Mouse (Mus musculus) layer of hippocampus, postnatal 25 days (tissue): Measurements from ENCODE around the gene Olfr5. TPM values are rescaled to one million over a fixed set of nuclear protein-coding genes. Genes with fewer than 3 reads are reported as not detected.
"Not testable (repeated sequence)": the region's sequence is repeated elsewhere in the genome, so short reads cannot be mapped to it uniquely, and the experiment has no call there.

Experiments used
- DNase-seq, 2 experiments: peaks; one replicate each; pipeline ENCODE4 v3.0.0; 2022; ENCODE audit warnings: mixed read lengths in 2 of 2, low spot score in 1 of 2; ENCODE audit errors: extremely low spot score in 1 of 2
- total RNA-seq, 2 experiments: library from RNA; stranded (reverse); gene quantifications; 2 replicates each; pipeline ENCODE4 v1.2.3; 2021

Olfr5 gene
- not detected for total RNA-seq

DNA sequence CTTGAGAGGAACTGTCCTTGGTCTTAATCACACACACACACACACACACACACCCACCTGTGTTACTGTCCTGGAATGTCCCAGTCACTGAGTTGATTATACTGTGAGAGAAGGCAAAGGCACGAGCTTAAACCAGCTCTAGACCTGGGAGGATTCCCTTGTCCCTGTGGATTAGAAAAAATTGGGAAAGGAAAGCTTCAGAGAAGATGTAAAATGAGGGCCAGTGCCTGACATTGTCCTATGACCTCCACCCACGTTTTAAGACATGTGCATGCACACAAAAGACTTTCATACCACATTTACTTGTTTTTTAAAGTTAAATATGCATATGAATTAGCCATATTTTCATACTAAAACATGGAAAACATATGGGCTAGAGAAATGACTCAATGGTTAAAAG, at the start of gene Olfr5:
TSS of gene Olfr5 (minus strand) at position 101 of the 400 bp plus-strand sequence.
- no peak for DNase-seq

DNA sequence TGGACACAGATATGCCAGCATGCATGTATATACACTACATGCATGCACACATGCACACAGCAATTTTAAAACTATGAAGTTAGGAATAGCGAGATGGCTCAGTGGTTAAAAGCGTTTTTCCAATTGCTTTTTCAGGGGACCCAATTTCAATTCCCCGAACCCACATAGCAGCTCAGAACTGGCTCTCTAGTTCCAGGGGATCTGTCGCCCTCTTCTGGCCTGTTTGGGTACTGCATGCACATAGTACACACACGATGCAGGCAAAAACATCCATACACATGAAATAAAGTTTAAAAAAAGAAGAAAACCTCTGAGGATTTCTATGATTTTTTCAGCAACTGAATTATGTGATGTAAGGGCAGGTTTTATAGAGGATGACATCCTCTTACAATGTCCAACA, 39.4 kb upstream of the Olfr5 start:
- DNase-seq = peak in 1 of 2 experiments; percentile 13

DNA sequence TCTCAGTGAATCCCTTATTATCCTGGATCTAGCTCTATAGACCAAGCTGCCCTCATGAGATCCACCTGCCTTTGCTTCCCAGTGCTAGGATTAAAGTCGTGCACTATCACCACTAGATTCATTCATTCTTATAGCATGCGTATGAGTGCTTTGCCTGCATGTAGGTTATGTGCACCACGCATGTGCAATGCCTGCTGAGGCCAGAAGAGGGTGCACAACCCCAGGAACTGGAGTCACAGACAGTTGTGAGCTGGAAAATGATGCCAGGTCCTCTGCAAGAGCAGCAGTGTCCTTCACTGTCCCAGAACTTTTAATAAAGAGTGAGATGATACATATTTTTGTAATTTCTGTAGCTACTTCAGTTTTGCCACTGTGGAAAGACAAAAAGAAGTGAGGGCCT, 38.3 kb upstream of the Olfr5 start:
- DNase-seq = no peak

DNA sequence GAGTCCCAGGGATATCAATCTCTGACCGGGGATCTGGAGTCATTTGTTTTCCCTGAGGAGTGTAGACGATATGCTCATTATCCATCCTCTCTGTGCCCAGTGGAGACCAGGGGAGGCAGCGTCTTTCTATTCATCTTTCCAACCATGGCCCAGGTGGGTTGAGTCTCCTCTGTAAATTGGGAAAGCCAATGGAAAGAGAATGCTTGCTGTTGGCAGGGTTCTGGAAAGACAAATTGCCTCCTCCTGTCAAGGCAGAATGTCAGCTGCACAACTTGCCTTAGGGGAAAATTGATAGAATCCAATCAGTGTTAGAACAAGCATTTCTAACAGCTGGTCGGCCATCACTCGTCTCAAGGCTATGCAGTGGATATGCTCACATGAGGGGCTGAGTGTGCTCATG, 36.1 kb upstream of the Olfr5 start, which contains the start of gene Olfr1349:
TSS of gene Olfr1349 (minus strand) at position 101 of the 400 bp plus-strand sequence.
- DNase-seq = no peak

DNA sequence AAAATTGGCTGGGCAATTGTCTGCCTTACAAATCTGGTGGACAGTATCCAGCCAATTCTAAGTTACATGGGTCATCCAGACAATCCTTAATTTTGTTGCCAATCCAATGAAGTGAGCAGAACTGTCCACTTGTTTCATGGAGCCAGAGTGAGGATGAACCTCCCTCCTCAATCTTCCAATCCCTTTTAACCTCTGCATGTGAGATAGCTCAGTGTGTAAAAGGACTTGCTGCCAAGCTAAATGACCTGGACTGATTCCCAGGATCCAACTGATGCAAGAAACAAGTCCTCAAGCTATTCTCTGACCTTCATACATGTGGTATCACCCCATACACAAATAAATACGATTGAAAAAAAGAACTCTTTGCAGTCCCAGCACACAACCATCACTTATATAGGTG, 34.9 kb upstream of the Olfr5 start:
- DNase-seq = no peak

DNA sequence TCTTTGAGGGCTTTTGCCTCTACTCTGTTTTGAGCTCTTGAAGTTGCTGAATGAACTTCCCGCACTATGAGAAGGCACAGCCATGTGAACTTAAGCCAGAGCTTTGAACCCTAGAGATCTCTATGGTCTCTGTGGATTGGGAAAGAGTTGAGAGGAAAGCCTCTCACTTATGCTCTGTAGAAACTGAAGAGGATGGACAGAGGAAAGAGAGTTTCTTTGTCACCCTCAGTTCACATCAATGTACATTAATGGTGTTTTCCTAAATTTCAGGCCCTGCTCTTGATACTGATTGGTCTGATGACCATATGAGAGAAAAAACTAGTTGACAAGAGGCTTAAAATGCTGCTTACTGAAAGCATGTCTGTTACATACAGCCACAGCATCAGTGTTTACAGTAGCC, 21.9 kb upstream of the Olfr5 start, which contains the start of gene Olfr1348:
TSS of gene Olfr1348 (minus strand) at position 101 of the 400 bp plus-strand sequence.
- no peak for DNase-seq

DNA sequence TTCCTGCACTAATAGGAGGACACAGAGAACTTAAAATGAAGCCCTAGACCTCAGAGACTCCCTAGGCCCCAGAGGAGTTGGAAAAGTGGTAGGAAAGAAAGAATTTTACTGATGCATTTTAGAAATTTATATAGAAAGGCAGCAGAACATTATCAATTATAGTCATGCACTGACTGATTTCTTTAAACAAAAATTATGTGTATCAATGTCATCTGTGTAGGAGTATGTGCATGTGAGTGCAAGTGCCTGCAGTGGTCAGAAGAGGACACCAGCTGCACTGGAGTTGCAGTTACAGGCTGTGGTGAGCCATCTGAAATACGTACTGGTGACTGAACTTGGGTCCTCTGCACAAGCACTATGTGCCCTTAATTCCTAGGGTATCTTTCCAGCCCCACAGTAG, 12.9 kb upstream of the Olfr5 start, which contains the start of gene Olfr1347:
TSS of gene Olfr1347 (minus strand) at position 101 of the 400 bp plus-strand sequence.
- no peak for DNase-seq

DNA sequence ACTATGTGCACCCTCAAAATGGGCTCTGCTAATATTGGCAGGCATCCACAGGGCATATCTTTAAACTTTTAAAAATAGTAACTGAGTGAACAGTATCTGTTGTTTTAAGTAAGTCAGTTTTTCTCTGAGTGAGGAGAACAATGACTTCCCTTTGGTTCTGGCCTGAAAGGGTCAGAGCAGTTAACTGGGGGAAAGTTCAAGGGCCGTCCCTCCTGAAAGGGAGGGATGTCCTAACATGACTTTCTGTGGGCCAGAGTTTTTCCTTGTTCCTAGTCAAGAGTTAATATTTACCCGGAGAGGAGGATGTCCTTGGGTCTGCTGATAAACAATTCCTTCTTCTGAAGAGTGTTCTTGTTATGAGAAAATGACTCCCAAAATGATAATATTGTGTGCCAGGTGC, 9.1 kb downstream of the Olfr5 start:
- DNase-seq = not testable (repeated sequence)

DNA sequence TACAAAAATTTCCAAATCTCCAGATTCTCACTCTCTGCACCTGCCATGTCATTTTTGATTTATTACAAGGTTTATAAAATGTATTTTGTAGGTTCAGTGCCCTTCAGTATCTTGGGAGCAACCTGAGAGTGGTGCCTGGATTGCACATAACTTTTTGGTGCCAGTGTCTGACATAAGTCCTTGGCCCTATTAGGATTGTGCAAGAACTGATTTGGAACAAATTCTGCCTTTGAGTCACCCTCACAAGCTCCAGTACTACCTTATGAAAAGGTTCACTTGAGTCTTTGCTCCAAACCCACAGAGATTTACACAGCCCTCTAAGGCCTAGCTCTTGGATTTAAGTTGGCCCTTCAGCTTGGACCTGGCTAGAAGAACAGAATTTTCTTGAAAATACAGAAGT, 19.8 kb downstream of the Olfr5 start, which contains the start of gene Olfr1346:
TSS of gene Olfr1346 (plus strand) at position 151 of the 400 bp plus-strand sequence.
- no peak for DNase-seq

DNA sequence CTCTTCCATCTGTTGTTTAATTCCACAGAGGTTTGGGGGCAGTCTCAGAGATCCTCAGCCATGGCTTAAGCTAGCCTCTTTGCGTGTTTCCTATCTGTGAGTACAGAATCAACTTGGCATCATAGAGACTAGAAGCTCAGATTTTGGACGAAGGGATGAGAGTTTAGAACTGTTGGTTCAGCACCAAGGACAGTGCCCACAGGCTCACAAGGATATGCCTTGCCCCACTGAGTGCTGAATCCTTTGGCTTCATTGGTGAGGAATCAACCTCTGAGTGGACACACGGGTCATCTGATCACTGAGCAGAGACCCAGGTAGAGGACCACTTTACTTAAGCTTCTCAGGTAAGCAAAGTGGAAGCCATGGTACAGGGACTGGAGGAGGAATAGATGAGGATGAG, 30.3 kb downstream of the Olfr5 start:
- DNase-seq = no peak

DNA sequence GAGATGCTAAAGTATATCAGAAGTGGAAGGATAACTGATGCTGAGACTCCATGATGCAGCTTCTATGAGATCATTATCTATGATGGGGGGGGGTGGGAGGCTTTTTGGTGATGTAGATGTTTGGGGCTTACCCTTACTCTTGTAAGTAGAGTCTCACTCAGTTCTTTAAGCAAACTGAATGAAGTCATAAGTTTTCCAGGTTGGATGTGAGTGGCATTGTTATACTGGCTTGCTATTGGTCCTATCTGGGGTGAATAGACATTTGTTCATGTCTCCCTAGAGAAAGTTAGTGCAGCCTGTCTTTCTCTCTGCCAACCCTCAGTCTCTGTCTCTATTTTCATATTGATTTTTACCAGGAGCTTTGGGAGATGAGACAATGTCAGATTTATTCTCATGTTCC, 30.9 kb downstream of the Olfr5 start, which contains the start of gene Olfr1336:
TSS of gene Olfr1336 (plus strand) at position 301 of the 400 bp plus-strand sequence.
- DNase-seq = no peak

DNA sequence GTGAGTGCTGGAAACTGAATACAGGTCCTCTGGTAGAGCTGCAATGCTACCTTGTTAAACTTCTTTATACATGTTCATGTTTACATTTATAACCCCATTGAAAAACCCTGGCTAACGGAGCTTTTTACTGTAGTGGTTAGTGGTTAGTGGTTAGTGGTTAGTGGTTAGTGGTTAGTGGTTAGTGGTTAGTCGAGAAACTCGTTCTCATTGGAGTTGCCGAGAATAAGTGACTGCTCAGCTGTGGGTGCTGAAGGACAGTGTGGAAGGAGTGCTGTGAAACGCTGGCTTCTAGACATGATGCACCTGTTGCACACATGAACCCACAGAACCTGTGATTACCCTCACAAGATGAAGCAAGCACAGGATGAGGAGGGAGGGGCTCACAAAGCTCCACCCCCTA, 39.0 kb downstream of the Olfr5 start:
- no peak for DNase-seq

DNA sequence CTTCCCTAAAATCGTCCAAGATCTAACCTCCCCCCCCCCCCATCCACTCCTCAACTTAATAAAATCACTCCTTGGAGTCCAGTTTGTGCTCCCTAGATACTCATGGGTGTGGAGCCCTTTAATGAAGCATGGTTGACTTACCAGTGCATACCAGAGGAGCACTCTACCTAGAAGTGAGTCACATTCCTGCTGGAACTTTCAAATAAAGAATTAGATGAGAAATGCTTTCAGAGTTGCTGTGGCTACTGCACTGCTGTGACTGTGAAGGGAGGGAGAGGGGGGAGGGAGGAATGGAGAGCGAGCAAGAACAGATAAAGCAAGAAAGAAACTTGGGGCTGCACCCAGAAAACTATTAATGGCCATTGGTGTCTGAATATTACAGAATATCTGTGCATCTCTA, 45.6 kb downstream of the Olfr5 start:
- no peak for DNase-seq

DNA sequence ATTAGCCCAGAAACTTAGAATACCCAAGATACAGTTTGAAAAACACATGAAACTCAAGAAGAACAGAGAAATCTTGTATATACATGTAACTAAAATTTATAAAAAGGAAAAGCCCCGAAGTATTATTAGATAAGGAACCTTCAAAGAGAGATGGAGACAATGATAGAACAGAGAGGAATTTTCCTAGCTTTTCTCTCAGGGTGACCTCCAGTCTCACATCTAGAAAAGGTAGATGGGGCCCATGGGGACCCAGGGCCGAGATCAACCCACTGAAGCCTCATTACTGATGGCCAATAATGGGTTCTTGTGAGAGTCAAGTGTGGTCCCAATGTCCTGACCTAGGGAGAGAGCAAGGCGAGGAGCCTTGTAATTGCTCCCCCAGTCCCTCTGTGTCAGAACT, 48.4 kb downstream of the Olfr5 start, which contains the start of gene Olfr1344:
TSS of gene Olfr1344 (plus strand) at position 301 of the 400 bp plus-strand sequence.
- DNase-seq = no peak

DNA sequence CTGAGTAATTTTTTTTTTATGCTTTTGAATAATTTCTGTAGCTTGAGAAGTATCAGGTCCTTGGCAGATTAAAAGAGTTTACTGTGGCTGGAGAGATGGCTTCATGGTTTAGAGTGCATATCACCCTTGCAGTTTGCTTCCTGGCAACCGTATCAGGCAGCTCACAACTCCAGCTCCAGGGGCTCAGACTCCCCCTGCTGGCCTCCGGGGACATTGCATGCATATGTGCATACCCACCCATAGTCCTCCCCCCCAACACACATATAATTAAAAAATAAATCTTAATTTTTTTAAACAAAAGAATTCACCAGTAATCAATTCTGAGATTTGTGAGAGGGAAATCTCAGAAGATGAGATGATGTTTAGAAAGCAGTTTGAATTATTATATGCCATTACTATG, 56.4 kb downstream of the Olfr5 start:
- DNase-seq = peak in 1 of 2 experiments; percentile 33

DNA sequence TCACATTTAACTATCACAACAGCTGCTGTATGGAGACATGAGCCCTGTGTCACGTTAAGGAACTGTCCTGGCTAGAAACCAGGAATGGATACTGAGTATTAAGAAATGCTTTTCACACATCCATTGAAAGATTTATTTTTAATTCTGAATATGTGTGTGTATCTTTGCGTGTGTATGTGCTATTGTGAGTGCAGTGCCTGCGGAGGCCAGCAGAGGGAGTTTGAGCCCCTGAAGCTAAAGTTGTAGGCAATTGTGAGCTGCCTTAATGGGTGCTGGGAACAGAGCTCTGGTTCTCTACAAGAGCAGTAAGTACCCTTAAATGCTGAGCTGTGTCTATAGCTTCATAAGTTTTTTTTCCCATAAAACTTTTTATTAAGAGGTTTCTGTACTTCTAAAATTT, 57.4 kb downstream of the Olfr5 start:
- DNase-seq = no peak

Other genes with a start within 250 kb of the Olfr5 start
- not detected for gene Epp13, start 234.2 kb downstream of the Olfr5 start, total RNA-seq
- gene Zfp667, start 200.4 kb downstream of the Olfr5 start, total RNA-seq = 10 to 100 TPM; 16.5 to 17.6 TPM
- gene Zfp583, start 155.7 kb downstream of the Olfr5 start, total RNA-seq = 10 to 100 TPM; 10.2 to 12.0 TPM
- 1 to 10 TPM; 5.8 to 6.7 TPM for gene Gm3854, start 143.2 kb downstream of the Olfr5 start, total RNA-seq
- gene Zfp78, start 123.7 kb downstream of the Olfr5 start, total RNA-seq = 1 to 10 TPM; 3.8 to 5.6 TPM
- 1 to 10 TPM; 6.7 to 7.8 TPM for gene Zfp28, start 103.6 kb downstream of the Olfr5 start, total RNA-seq
- gene Smim17, start 88.2 kb downstream of the Olfr5 start, total RNA-seq = 10 to 100 TPM; 18.4 to 22.0 TPM
- gene Gm20715, start 76.7 kb downstream of the Olfr5 start, total RNA-seq = under 1 TPM; 0.15 to 0.23 TPM
- 1 to 10 TPM; 1.3 to 2.8 TPM for gene Olfr1344, start 48.3 kb downstream of the Olfr5 start, total RNA-seq
- gene Olfr1336, start 30.8 kb downstream of the Olfr5 start, total RNA-seq = not detected
- gene Olfr1346, start 19.8 kb downstream of the Olfr5 start, total RNA-seq = not detected
- gene Olfr1347, start 12.8 kb upstream of the Olfr5 start, total RNA-seq = not detected
- gene Olfr1348, start 21.8 kb upstream of the Olfr5 start, total RNA-seq = not detected
- gene Olfr1349, start 36.0 kb upstream of the Olfr5 start, total RNA-seq = not detected
- gene Olfr1350, start 77.9 kb upstream of the Olfr5 start, total RNA-seq = not detected
- 1 to 10 TPM; 5.6 to 7.4 TPM for gene Zim1, start 209.5 kb upstream of the Olfr5 start, total RNA-seq
- gene Peg3, start 243.5 kb upstream of the Olfr5 start, total RNA-seq = 100 to 1,000 TPM; 160 to 182 TPM
- gene Usp29, start 243.6 kb upstream of the Olfr5 start, total RNA-seq = 10 to 100 TPM; 28.8 to 29.5 TPM